Mouse (Mus musculus) regulatory T cell (primary cell): ENCODE measurements around the gene Chek1.

ENCODE experiments used
- in situ Hi-C: fragments of 300-600 bp; cut with MboI, MseI; formaldehyde crosslinking; loops from one replicate; pipeline ENCODE4 v1.15.1; 2025; ENCODE audit warnings: high pct_unique_total_duplicates

The Chek1 gene

GRCm38 (mm10) chr9:36727034-36727755 is at the start of gene Chek1:
TSS of gene Chek1 (minus strand) at chr9:36727065.
- in situ Hi-C loops: loop anchor here (5.0 to 10.0 kb wide), 2 partner anchors 40 to 1612 kb away; partner anchors contain the start of genes St3gal4 and Stt3a

GRCm38 (mm10) chr9:36769048-36769413 is 42.2 kb upstream of the Chek1 start:
- in situ Hi-C loops: loop anchor here (5.0 to 25.0 kb wide), 2 partner anchors 42 to 1207 kb away; partner anchors contain the start of genes Chek1, Ddx25, Hyls1 and Pate2

- in situ Hi-C loops: loop anchor here (5.0 to 25.0 kb wide), 2 partner anchors 41 to 1206 kb away; partner anchors contain the start of genes Chek1, Ddx25, Hyls1 and Pate2
Measured at GRCm38 (mm10) chr9:36768156-36769047, 41.5 kb upstream of the Chek1 start.

GRCm38 (mm10) chr9:36767203-36768143 is 40.6 kb upstream of the Chek1 start, which contains the start of gene Stt3a:
TSS of gene Stt3a (minus strand) at chr9:36767679.
- in situ Hi-C loops: loop anchor here (5.0 to 25.0 kb wide), 2 partner anchors 40 to 1205 kb away; partner anchors contain the start of genes Chek1, Ddx25, Hyls1 and Pate2

- in situ Hi-C loops: loop anchor here (25.0 kb wide), 1 partner anchor 1202 kb away; the partner anchor contains the start of genes Ddx25, Hyls1, Pate2 and Pus3
Measured at GRCm38 (mm10) chr9:36764378-36764777, 37.5 kb upstream of the Chek1 start.

GRCm38 (mm10) chr9:36726131-36727033 is 483 bp downstream of the Chek1 start:
- in situ Hi-C loops: loop anchor here (5.0 to 10.0 kb wide), 2 partner anchors 41 to 1612 kb away; partner anchors contain the start of genes St3gal4 and Stt3a

GRCm38 (mm10) chr9:36716624-36717023 is 10.2 kb downstream of the Chek1 start:
- in situ Hi-C loops: no loop called here

- in situ Hi-C loops: no loop called here
Measured at GRCm38 (mm10) chr9:36707304-36707703, 19.6 kb downstream of the Chek1 start.

- in situ Hi-C loops: no loop called here
Measured at GRCm38 (mm10) chr9:36705923-36706322, 20.9 kb downstream of the Chek1 start.

- in situ Hi-C loops: loop anchor here (25.0 kb wide), 1 partner anchor 1107 kb away; no protein-coding TSS in a partner anchor
Measured at GRCm38 (mm10) chr9:36694276-36694675, 32.6 kb downstream of the Chek1 start.

GRCm38 (mm10) chr9:36692920-36693319 is 33.9 kb downstream of the Chek1 start, which contains the start of gene Acrv1:
TSS of gene Acrv1 (plus strand) at chr9:36693220.
- in situ Hi-C loops: loop anchor here (25.0 kb wide), 1 partner anchor 1106 kb away; no protein-coding TSS in a partner anchor

GRCm38 (mm10) chr9:36687329-36687728 is 39.5 kb downstream of the Chek1 start:
- in situ Hi-C loops: loop anchor here (25.0 kb wide), 1 partner anchor 1100 kb away; no protein-coding TSS in a partner anchor

- in situ Hi-C loops: loop anchor here (25.0 kb wide), 1 partner anchor 1094 kb away; no protein-coding TSS in a partner anchor
Measured at GRCm38 (mm10) chr9:36681424-36681823, 45.4 kb downstream of the Chek1 start.
